Mouse (Mus musculus) adrenal gland, postnatal 10 days (tissue): ENCODE measurements around the gene Mst1r. TPM values are rescaled to one million over a fixed set of nuclear protein-coding genes. Genes with fewer than 3 reads are reported as not detected.

Experiments used
- DNase-seq: peaks from one replicate; pipeline ENCODE4 v3.0.0; 2021; ENCODE audit warnings: mixed read lengths
- total RNA-seq, 2 experiments: library from RNA; stranded (reverse); gene quantifications; 2 replicates each; pipeline ENCODE4 v1.2.3; 2021

Gene Mst1r
- total RNA-seq, 2 experiments from 2014 or later = 5.6 to 8.5 TPM

DNA sequence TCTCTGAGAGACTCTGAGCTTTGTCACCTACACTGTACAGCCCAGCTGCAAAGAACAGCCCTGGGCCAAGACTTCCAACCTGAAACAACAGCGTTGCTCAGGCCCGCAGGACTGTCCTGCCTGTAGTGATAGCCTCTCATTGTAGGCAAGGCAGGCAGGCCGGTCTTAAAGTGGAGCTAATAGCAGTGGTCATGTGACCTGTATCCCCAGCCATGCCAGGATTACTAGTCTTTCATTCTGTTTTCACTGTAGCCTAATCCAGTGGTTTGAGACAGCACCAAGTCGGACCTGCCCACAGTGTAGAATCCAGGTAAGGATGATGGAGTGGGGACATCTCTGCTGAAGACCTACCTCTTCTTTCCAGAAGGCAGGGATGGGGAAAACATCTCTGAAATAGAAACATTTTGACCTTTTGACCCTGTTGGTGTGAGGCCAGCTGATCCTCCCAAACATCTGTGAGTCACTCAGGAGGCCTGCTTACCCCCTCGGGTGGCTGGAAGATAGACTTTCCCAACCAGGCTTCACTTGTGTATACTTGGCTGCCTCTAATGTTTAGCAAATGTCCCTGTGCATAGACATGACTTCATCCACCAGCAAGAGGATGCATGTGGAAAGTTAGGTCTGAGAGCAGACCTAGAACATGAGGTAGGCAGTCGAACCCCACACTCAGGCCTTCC, 49.1 kb downstream of the Mst1r start:
- DNase-seq = no peak

DNA sequence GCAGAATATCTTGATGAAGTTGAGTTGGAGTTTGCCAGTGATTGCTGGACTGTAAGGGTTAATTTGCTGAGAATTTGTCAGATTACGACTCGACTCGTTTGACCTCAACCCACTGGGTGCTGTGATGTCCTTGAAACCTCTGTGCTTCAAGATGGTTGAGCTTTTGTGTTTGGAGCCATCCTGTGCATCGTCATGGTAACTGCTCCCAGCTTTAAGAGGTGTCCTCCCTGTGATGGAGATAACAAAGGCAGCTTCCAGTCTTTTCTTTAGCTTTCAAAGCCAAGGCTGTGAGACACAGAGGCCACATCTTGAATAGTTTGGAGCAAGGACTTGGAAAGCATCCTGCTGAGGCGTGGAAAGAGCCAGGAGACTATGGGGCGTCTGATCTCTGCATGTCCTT, 50.5 kb downstream of the Mst1r start:
- DNase-seq = no peak

DNA sequence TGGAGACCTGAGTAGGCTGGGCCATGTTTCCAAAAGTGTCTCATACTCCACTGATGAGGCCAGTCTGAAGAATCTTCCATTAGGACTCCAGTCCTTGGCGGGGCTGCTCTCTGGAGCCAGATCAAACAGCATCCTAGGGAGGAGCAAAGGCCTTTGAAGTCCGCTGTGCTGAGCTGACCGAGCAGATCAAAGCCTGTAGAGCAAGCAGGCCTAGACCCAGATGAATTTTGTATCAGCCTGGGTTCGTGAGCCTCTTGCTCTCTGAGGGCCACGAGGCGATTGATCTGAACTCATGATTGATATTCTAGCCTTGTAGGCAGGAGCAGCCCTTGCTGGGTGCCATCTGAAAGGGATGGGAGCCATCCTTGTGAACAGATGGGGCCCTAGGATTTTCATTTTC, 53.2 kb downstream of the Mst1r start:
- DNase-seq = peak; percentile 57

DNA sequence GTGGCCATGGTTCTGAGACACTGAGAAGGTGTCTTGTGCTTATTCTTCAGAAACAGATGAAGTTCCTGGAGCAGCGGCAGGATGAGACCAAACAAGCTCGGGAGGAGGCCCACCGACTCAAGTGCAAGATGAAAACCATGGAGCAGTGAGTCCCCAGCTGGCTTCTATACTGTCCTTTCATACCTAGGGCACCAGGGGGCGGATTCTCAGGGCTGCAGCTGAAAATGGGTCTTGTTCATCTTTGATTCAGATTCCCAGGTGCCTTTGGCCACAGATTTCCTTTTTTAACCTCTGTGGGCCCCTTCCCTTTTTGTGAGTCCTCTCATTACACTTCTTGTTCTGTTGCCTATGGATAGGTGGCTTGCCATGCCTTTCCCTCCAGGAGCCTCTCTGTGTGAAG, 54.3 kb downstream of the Mst1r start:
- no peak for DNase-seq

DNA sequence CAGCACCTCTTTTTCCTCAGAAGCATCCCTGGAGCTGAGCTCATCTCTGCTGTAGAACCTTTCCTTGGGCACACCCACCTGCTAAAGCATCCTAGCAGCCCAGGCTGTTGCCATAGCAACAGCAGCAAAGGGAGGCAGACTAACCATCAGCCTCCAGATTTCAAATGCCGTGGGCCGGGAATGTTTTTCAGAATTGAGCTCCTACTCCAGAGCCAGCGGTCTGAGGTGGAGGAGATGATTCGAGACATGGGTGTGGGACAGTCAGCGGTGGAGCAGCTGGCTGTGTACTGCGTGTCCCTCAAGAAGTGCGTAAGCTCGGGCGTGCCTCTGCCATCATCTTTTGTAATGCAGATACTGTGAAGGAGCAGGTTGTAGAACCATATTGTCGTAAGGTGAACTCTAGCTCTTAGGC, 54.7 kb downstream of the Mst1r start:
- DNase-seq = no peak

DNA sequence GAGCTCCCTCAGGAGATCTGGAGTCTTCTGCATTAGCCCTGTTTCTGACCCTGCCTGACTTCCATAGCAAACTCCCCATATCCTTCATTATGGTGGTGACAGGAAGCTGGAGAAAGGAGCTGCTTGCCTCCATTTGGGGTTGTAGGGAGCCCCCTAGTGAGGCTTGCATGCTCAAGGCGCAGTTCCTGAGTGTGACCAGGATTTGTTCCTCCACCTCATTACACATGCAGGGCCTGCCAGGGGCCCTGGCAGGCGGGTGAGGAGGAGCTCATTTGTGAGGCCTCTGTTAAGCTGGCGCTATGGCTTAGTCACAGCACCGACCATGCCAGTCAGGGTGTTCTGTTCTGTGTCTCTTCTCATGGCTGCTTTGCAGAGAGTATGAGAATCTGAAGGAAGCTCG, 55.2 kb downstream of the Mst1r start:
- DNase-seq = peak; percentile 47

DNA sequence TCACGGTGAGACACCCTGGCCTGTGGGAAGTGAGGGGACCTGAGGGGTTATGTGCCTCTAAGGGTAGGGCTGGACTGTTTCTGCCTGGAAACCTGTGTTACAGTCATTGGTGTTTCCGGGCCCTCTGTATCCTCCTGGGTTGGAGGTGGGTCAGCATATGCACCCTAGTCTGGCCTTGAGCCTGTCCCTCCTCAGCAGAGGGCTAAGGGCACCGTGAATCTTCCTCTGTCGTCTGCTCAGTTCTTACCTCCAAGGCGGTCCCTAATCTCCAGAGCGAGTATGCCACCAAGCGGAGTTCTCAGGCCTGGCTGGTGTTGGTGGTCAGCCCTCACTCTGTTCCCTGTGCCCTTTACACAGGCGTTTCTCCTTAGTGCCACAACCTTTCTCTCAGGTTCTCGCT, 56.2 kb downstream of the Mst1r start:
- no peak for DNase-seq

DNA sequence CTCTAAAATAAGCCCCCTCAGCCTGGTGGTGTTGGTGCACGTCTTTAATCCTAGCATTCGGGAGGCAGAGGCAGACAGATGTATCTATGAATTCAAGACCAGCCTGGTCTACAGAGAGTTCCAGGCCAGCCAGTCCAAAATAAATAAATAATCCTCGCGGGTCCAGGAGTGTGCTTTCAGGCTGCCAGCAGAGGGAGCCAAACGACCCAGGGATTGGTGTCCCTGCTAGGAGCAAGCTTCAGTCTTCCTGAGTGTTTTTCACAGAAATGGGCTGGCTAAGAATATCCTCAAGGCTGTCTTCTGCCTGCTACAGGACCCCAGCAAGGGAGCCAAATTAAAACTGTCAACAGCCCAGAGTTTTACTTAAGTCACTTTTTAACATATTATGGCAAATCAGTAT, 57.0 kb downstream of the Mst1r start:
- peak; percentile 93 for DNase-seq

DNA sequence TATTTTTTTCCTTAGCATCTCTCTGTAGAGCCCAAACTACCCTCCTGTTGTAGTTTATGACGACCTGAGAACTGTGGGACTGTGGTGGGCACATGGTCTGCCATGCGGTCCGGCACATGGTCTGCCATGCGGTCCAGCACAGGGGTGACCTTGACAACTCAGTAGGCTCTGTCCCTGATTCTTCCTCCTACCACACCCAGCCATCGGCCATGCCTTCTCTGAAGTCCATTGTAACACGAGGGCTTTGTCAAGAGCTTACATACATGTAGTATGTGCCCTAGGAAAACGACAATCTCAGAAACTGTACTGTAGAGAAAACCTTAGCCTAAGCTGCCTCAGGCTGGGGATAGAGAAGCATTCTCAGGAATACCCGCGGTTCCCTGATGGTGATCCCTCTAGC, 58.0 kb downstream of the Mst1r start:
- no peak for DNase-seq

DNA sequence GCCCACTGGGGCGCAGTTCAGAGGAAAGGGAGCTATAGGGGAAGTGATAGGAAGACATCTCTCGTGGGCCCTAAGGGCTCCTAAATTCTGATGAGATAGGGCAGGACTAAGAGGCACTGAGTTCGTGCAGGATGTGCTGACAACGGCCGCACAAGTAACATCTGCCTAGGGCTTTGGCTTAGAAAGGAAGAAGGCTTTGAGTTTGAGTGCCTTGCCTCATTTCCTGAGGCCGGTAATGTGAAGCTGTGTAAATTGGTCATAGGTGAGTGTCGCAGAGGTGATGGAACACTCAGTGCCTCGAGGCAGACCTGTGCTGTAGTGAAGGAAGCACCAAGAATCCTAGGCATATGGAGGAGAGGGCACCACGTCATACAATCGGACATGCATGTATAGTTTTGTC, 60.0 kb downstream of the Mst1r start:
- DNase-seq = no peak

DNA sequence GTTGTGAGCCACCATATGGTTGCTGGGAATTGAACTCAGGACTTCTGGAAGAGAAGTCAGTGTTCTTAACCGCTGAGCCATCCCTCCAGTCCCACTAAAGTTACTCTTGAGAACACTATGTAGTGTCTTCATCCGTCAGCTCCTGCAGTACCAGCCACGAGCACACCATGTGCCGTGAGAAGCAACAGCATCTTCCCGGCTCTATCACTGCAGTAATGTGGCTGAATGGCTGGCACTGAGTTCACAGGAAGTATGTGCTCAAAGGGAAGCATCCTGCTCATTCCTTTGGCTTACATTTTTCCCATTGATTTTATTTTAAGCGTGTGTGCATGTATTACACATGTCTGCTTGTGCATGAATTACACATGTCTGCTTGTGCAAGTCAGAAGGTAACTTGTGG, 60.8 kb downstream of the Mst1r start:
- DNase-seq = no peak

DNA sequence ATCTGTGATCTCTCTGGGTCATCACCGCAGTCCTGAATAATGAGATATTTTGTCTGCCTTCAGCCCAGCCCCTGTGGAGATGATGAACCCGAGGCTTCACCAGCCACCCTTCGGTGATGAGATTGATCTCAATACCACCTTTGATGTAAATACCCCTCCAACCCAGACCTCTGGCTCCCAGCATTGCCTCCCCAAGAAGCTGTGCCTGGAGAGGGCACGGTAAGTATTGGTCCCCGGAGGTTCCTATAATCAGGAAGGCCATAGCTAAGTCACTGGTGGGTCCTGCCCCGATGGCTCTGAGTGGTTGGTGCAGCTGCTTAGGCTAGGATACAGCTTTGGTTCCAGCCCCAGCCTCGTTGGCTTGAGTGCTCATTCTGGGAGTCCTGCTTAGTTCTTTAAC, 61.9 kb downstream of the Mst1r start:
- no peak for DNase-seq

Other genes starting within 250 kb of the Mst1r start
- gene Slc38a3, start 237.3 kb upstream of the Mst1r start, total RNA-seq = 10 to 100 TPM; 42.0 to 95.1 TPM
- under 1 TPM; 0.33 to 0.42 TPM for gene Gnat1, start 227.2 kb upstream of the Mst1r start, total RNA-seq
- 10 to 100 TPM; 20.2 to 24.8 TPM for gene Sema3f, start 196.4 kb upstream of the Mst1r start, total RNA-seq
- 100 to 1,000 TPM in 1 of 2 experiments, 10 to 100 TPM in 1; 97.7 to 131 TPM for gene Rbm5, start 135.9 kb upstream of the Mst1r start, total RNA-seq
- gene Rbm6, start 33.6 kb upstream of the Mst1r start, total RNA-seq = 10 to 100 TPM; 35.9 to 56.7 TPM
- gene Mon1a, start 18.7 kb upstream of the Mst1r start, total RNA-seq = 10 to 100 TPM; 11.1 to 13.1 TPM
- not detected for gene Actl11, start 21.6 kb downstream of the Mst1r start, total RNA-seq
- 1 to 10 TPM; 1.6 to 2.7 TPM for gene Camkv, start 28.8 kb downstream of the Mst1r start, total RNA-seq
- gene Traip, start 43.3 kb downstream of the Mst1r start, total RNA-seq = 1 to 10 TPM; 5.1 to 7.4 TPM
- gene Uba7, start 68.6 kb downstream of the Mst1r start, total RNA-seq = 10 to 100 TPM; 19.0 to 22.5 TPM
- gene Gm20661, start 76.2 kb downstream of the Mst1r start, total RNA-seq = under 1 TPM; 0.48 to 0.85 TPM
- gene Inka1, start 79.0 kb downstream of the Mst1r start, total RNA-seq = 10 to 100 TPM; 18.6 to 18.7 TPM
- 1 to 10 TPM; 1.7 to 2.6 TPM for gene Cdhr4, start 85.6 kb downstream of the Mst1r start, total RNA-seq
- 1 to 10 TPM; 1.1 to 1.6 TPM for gene Gm20662, start 89.5 kb downstream of the Mst1r start, total RNA-seq
- 10 to 100 TPM; 88.7 to 97.3 TPM for gene Ip6k1, start 95.6 kb downstream of the Mst1r start, total RNA-seq
- 10 to 100 TPM; 18.5 to 21.0 TPM for gene Gmppb, start 142.4 kb downstream of the Mst1r start, total RNA-seq
- 1 to 10 TPM; 2.7 to 3.4 TPM for gene Amigo3, start 146.3 kb downstream of the Mst1r start, total RNA-seq
- 10 to 100 TPM; 12.8 to 28.1 TPM for gene Mst1, start 173.6 kb downstream of the Mst1r start, total RNA-seq
- 10 to 100 TPM; 54.3 to 71.9 TPM for gene Rnf123, start 176.5 kb downstream of the Mst1r start, total RNA-seq
- 10 to 100 TPM; 72.2 to 81.8 TPM for gene Apeh, start 187.7 kb downstream of the Mst1r start, total RNA-seq